ENCODE assay signal across 16 mouse cellular contexts in genomic region chr6:53695216-53695615, GRCm38 (mm10).
DNase-seq lines count a peak whose midpoint lies in the region; ATAC-seq and TF ChIP-seq lines count a peak whose summit lies in the region.
"Had no signal": no experiment of that assay in that cellular context is flagged by ENCODE, and none has a peak within 500 bp of the region (broad histone marks: within the 10 kb centered on the region; RNA-seq: fewer than 3 reads in every experiment).

No protein-coding gene starts in this region.

- no peaks in the 10 kb centered on the region for H3K27me3 ChIP-seq in midbrain, embryonic 11.5 days (ENCODE audit: control insufficient read depth, insufficient read depth, low read length)
- H3K27me3 ChIP-seq in midbrain, embryonic 14.5 days (ENCODE audit: control insufficient read depth, insufficient read depth, low read length), result no peaks in the 10 kb centered on the region
- no peaks in the 10 kb centered on the region for H3K27me3 ChIP-seq in cerebellum, adult 2 months (ENCODE audit: control insufficient read depth, insufficient read depth, low read length)
- H3K27me3 ChIP-seq in limb, embryonic 15.5 days, result no peaks in the 10 kb centered on the region
- H3K27me3 ChIP-seq: Patski had no signal

- no peak for ATAC-seq in midbrain, embryonic 11.5 days (ENCODE audit: low FRiP score)
- ATAC-seq in midbrain, embryonic 14.5 days (ENCODE audit: low FRiP score, low TSS enrichment), result no peak
- ATAC-seq in limb, embryonic 15.5 days (ENCODE audit: insufficient number of reproducible peaks, low FRiP score, low TSS enrichment, low read depth), result no peak
- no peak for ATAC-seq in inflammation-experienced regulatory T-cells, adult 6 months
- ATAC-seq: Patski had no signal

- DNase-seq in midbrain, embryonic 11.5 days (ENCODE audit: low spot score, missing footprints), result peak; percentile 69
- no peak for DNase-seq in midbrain, embryonic 14.5 days
- DNase-seq in cerebellum, adult 2 months, result peak; percentile 72 to 81
- peak; percentile 70 to 75 for DNase-seq in cerebellum, postnatal 36 days
- DNase-seq in left cerebral cortex, postnatal 10 days (ENCODE audit: extremely low spot score in 1 of 2, low spot score in 2 of 2), result no peak
- DNase-seq: adrenal gland, adult 2 months; layer of hippocampus, adult 9-11 months; lung, postnatal 14 days; thymus, postnatal 4 days had no signal

- WGBS in midbrain, embryonic 11.5 days, result 79% methylated on average over 9 of the region's 9 CpGs
- 83% methylated on average over 9 of the region's 9 CpGs for WGBS in midbrain, embryonic 14.5 days
- 12% methylated on average over 9 of the region's 9 CpGs for whole genome bisulfite sequencing in cerebellum, adult 2 months
- WGBS in limb, embryonic 15.5 days, result 33% methylated on average over 9 of the region's 9 CpGs

- no peaks in the 10 kb centered on the region for H3K36me3 ChIP-seq in midbrain, embryonic 11.5 days (ENCODE audit: control insufficient read depth, insufficient read depth, low read length)
- no peaks in the 10 kb centered on the region for H3K36me3 ChIP-seq in midbrain, embryonic 14.5 days (ENCODE audit: control insufficient read depth, insufficient read depth, low read length)
- H3K36me3 ChIP-seq in limb, embryonic 15.5 days, result 0 out of 2 replicates have a peak, but pooled peaks cover 5% of the 10 kb centered on the region

- peaks cover 8% of the 10 kb centered on the region; the same call in 1 of the 2 replicates for H3K4me1 ChIP-seq in midbrain, embryonic 11.5 days (ENCODE audit: control insufficient read depth, insufficient read depth, low read length)
- peaks cover 10% of the 10 kb centered on the region; the same call in 1 of the 2 replicates for H3K4me1 ChIP-seq in midbrain, embryonic 14.5 days (ENCODE audit: control insufficient read depth, insufficient read depth, low read length)
- peaks cover 4% of the 10 kb centered on the region; the same call in 1 of the 2 replicates for H3K4me1 ChIP-seq in cerebellum, adult 2 months (ENCODE audit: control insufficient read depth, insufficient read depth, low read length)
- peaks cover 22% of the 10 kb centered on the region for H3K4me1 ChIP-seq in limb, embryonic 15.5 days

- TF ChIP-seq POLR2A in cerebellum, adult 2 months (IDR thresholded peaks at IDR 0.05; ENCODE audit: borderline replicate concordance, insufficient read depth, low read length), result no peak

- H3K4me3 ChIP-seq in midbrain, embryonic 11.5 days (ENCODE audit: low read depth, low read length), result no peak overlapping the region
- no peak overlapping the region for H3K4me3 ChIP-seq in midbrain, embryonic 14.5 days (replicated peaks; ENCODE audit: low read depth, low read length)
- H3K4me3 ChIP-seq in cerebellum, adult 2 months (replicated peaks; ENCODE audit: insufficient read depth, low read depth, low read length), result no peak overlapping the region
- H3K4me3 ChIP-seq in limb, embryonic 15.5 days, result no peak overlapping the region
- H3K4me3 ChIP-seq: forebrain, embryonic 10.5 days had no signal

- TF ChIP-seq CTCF in cerebellum, adult 2 months (IDR thresholded peaks at IDR 0.05; ENCODE audit: borderline replicate concordance, insufficient read depth, low read depth, low read length), result no peak

- H3K4me2 ChIP-seq in midbrain, embryonic 11.5 days, result no peak overlapping the region
- no peak overlapping the region for H3K4me2 ChIP-seq in midbrain, embryonic 14.5 days (ENCODE audit: low read length)
- H3K4me2 ChIP-seq in limb, embryonic 15.5 days, result no peak overlapping the region
- H3K4me2 ChIP-seq: liver, embryonic 11.5 days had no signal

- intact Hi-C loops in left cerebral cortex, postnatal 10 days (cut with DNase I), result no loop called here

- H3K27ac ChIP-seq in midbrain, embryonic 11.5 days (ENCODE audit: low read depth, low read length), result no peak overlapping the region
- no peak overlapping the region for H3K27ac ChIP-seq in midbrain, embryonic 14.5 days (replicated peaks; ENCODE audit: low read depth, low read length)
- H3K27ac ChIP-seq in cerebellum, adult 2 months (ENCODE audit: insufficient read depth, low read length), result no peak overlapping the region
- peak overlapping the region; percentile 38; the same call in 1 of the 2 replicates for H3K27ac ChIP-seq in limb, embryonic 15.5 days
- H3K27ac ChIP-seq: forebrain, embryonic 10.5 days; kidney, postnatal 0 days; stomach, postnatal 0 days had no signal

- H3K9me3 ChIP-seq in midbrain, embryonic 11.5 days (ENCODE audit: control insufficient read depth, low read length), result no peaks in the 10 kb centered on the region
- H3K9me3 ChIP-seq in midbrain, embryonic 14.5 days (ENCODE audit: control insufficient read depth, low read length), result no peaks in the 10 kb centered on the region
- H3K9me3 ChIP-seq in limb, embryonic 15.5 days, result no peaks in the 10 kb centered on the region
- H3K9me3 ChIP-seq: forebrain, embryonic 10.5 days had no signal

- no peak overlapping the region for H3K9ac ChIP-seq in midbrain, embryonic 11.5 days (ENCODE audit: low read length)
- H3K9ac ChIP-seq in midbrain, embryonic 14.5 days (replicated peaks; ENCODE audit: low read length), result no peak overlapping the region
- H3K9ac ChIP-seq in limb, embryonic 15.5 days, result no peak overlapping the region

Comparison
In these comparisons a context has a peak if more than half of its experiments do, and no peak if none do; other contexts are left out.
1. DNase-seq: peak in midbrain, embryonic 11.5 days (single experiment), cerebellum, adult 2 months (2 of 2) and cerebellum, postnatal 36 days (2 of 2); none in midbrain, embryonic 14.5 days (single experiment) and left cerebral cortex, postnatal 10 days (0 of 2).